Mouse (Mus musculus) kidney, postnatal 4 days (tissue): ENCODE results near the gene Supt4a.

ENCODE experiments used
- DNase-seq, 2 experiments: peaks; one replicate each; pipeline ENCODE4 v3.0.0; 2021; ENCODE audit warnings: mixed read lengths in 2 of 2

Gene Supt4a

GRCm38 (mm10) chr11:87737175-87737740 lies at the start of gene Supt4a:
TSS of gene Supt4a (plus strand) at chr11:87737552.
- DNase-seq = peak; percentile 98 to 99

DNA sequence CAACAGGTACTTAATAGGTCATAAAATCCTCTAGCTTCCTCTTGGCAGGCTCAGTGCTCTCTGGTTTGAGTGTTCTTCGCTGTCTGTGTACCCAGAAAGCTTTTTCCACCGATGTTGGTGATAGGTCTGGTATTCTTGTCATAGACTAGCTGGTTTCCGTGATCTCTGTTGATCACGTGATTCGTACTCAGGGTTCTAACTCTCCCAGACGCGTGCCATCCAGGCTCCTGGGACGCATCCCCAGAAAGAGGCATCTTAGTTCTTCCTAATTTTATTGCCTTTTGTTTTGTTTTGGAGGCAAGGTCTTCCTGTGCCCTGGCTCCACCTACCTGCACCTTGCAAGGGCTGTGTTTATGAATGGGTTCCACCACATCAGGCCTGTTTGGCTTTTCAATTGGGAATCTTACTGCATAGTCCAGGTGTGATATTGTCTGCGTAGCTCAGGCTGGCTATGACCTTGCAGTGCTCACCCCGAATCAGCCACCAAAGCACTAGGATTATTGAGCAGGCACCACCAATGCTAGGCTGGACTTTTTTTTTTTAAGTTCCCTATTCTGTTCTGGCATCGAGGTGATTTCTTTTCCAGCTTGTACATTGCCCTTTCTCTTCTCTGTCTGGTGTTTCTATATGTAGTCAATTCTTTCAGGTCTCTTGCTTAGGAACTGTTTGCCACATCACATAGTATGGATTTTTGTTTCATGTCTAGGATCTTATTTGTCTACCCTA lies 48.7 kb upstream of the Supt4a start:
- no peak for DNase-seq

GRCm38 (mm10) chr11:87689402-87689808 lies 47.9 kb upstream of the Supt4a start:
- peak; percentile 66 to 82 for DNase-seq

GRCm38 (mm10) chr11:87690054-87690740 lies 47.2 kb upstream of the Supt4a start:
- DNase-seq = peak in 1 of 2 experiments; percentile 26

DNA sequence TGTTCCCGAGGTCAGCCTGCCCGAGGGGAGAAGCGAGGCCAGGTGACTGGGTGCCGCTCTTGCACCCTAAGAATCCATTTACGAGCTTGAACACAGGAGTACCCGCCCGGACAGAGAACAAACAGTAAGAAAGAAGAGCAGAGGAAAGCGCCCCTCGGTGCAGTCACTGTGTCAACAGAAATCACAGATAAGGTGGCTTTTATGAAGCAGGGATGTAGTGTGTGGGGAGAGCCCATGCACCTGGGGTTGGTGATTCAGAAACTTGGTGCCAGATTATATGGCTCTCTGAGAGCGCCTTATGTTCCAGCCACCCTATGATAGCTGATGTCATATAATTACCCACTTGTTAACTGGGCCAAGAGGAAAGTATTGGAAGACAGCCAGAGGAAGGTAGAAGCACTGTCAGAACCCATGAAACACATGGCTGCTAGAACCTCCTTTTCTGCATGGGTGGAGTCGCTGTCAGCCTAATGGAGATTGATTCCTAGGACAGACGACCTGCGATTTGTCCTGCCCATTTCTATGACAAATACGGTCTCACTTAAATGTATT lies 40.1 kb upstream of the Supt4a start:
- no peak for DNase-seq

DNA sequence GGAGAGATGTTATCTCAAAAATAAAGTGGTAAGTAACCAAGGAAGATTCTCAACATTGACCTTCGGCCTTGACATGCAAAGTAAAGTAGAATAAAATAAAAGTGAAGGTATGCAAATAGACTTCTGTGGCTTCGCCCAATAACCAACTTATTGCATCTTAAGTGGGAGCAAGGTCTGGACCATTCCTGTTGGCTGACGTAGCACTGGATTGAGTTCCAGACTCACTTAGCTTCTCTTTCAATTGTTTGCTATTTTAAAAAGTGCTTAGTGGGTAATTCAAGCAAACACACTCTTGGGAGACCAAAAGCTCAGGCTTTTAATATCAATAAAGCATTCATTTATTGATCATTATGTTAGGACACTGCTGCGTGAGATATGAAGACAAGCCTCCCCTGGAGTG lies 39.2 kb upstream of the Supt4a start:
- DNase-seq = no peak

DNA sequence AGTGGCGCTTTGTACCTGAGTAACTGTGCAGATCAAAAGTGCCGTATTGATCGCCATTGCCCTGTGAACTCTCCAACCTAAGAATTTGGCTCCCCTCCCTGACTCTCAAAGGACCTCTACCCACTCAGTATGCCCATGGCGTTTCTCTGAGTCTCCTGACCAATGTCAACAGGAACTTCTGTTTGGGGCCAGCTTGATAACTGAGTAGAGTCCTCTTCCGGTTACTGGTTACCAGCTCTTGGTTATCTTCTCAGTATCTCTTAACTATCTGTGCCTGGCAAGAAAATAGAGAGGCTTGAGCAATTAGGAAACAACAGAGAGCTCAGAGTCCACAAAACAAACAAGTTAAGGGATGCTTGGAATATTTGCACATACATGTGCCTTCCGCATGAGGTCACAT lies 36.2 kb upstream of the Supt4a start:
- no peak for DNase-seq

DNA sequence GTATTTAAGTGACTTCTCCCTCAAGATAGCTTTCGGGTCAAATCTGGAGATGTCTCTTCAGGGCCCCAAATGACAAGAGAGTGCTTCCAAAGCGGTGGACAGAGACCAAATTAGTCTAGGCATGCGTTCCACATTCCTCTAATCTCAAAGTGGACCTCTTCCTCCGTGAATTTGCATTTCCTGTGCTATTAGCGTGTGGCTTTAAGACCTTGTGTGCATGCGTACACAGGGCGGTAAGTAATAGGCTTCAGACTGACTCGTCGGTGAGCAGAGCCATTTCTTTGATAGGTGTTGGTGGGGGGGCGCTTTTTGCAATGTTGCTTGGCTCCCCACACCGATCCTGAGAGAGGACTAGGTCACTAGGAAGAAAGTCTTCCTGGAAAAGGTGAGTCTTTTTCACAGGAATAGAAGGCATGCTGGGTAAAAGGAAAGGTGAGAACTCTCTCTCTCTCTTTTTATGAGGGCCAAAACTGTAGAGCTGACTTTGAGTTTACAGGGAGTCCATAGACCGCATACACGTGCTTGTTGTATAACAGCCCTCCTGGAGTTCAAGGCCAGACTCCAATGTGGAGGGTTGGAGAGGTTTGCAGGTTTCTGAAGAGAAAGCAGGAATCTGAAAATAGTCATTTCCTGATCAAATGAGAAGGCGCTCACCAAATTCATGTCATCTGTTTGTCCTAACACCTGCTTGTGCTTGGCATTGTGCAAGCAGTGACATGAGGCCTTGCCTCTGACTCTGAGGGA lies 35.3 kb upstream of the Supt4a start:
- no peak for DNase-seq

- DNase-seq = no peak
Measured at GRCm38 (mm10) chr11:87703654-87704053, 33.7 kb upstream of the Supt4a start.

GRCm38 (mm10) chr11:87704289-87704688 lies 33.1 kb upstream of the Supt4a start:
- peak; percentile 22 to 52 for DNase-seq

DNA sequence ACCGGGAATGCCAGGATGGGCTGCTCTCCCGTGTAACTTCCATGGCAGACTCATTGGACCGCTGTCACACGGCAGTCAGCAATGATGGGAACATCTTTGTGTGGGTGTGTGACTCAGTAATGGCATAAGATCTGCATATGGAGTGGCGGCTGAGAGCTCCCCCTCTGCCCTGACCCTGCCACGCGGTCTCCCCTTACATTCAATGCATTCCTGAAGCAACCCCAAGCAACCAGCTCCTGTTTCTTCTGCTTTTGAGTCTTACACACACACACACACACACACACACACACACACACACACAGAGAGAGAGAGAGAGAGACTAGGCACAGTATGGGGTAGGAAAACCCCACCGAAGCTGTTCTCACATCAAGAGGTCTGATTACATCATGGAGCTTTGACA lies 29.8 kb upstream of the Supt4a start:
- no peak for DNase-seq

GRCm38 (mm10) chr11:87708979-87709378 lies 28.4 kb upstream of the Supt4a start:
- no peak for DNase-seq

DNA sequence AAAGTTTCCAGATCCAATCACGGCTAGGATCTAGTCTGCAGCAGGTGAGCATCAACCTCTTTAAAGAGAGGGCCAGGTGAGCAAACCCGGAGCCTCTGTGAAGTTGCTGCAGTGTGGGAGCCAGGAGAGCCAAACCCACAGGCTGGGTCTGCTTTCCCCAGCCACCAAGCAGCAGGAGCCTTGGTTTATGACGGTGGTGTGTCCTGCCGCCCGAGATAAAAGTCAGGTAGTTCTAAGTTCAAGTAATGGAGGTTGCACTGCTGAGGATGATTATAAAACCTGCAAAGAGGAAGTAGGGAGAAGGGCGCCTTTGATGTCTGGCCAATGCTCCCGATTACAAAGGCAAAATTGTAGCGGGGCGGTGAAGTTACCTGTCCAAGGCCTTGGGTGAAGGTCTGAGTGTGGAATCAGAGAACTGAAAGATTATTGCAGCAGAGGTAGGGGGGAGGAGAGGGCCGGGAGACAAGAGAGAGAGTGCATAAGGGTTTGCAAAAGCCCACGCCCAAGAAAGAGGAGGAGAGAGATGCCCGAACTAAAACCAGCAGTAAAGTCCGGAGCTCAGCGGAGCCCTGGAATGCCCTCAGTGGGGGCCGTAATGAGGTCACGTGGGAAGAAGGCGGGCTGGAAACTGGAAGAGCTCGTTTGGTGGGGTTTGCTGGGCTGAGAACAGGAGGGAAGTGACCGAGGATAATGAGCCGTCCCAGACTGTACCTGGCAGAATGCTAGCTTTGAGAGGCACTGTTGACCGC lies 27.7 kb upstream of the Supt4a start:
- peak; percentile 75 to 86 for DNase-seq

- no peak for DNase-seq
Measured at GRCm38 (mm10) chr11:87710262-87710615, 27.1 kb upstream of the Supt4a start.

GRCm38 (mm10) chr11:87712188-87712587 lies 25.2 kb upstream of the Supt4a start:
- DNase-seq = no peak

- DNase-seq = no peak
Measured at GRCm38 (mm10) chr11:87715999-87716398, 21.4 kb upstream of the Supt4a start.

- no peak for DNase-seq
Measured at GRCm38 (mm10) chr11:87719526-87719925, 17.8 kb upstream of the Supt4a start.

GRCm38 (mm10) chr11:87720324-87720723 lies 17.0 kb upstream of the Supt4a start:
- peak; percentile 45 to 57 for DNase-seq

DNA sequence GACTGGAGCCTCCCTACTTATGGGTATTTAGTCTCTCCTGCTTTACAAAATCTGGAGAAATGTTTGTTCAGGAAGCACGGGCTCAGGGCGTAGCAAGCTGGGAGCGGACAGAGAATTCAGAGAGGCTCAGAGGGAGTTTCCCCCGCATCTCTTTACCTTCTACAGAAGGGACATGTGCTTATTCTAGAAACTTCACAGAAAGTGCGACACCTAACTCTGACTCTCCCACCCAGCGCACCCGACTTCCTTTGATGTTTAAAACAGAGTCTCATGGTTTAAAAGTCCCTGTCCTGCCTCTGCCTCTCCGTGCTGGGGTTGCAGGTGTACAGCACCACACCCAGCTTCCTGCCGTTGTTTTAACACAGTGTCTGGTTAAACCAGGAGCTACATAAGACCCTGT lies 16.5 kb upstream of the Supt4a start:
- no peak for DNase-seq

- no peak for DNase-seq
Measured at GRCm38 (mm10) chr11:87722168-87722567, 15.2 kb upstream of the Supt4a start.

DNA sequence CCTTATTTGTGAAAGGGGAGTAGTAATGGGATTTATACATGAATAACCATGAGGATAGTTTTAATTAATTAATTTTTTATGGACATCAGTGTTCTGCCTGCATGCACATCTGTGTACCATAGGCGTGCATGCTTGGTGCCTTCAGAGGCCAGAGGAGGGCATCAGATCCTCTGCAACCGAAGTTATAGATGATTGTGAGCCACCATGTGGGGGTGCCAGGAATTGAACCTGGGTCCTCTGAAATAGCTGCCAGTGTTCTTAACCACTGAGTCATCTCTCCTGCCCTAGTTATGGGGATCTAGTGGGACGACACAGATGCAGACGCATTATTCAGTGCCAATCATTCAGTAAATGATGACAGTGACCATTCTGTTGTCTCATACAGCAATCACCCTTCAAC lies 14.5 kb upstream of the Supt4a start:
- no peak for DNase-seq

GRCm38 (mm10) chr11:87725515-87725914 lies 11.8 kb upstream of the Supt4a start:
- no peak for DNase-seq
